Mouse (Mus musculus) limb, embryonic 13.5 days (tissue): ENCODE measurements around the gene Atp2b1. TPM values are rescaled to one million over a fixed set of nuclear protein-coding genes. Genes with fewer than 3 reads are reported as not detected.

Experiments used
- ATAC-seq: fragments of 200-750 bp; cut with Nextera tagmentation; 2 replicates; pipeline ENCODE4 v1.8.0; 2017; ENCODE audit warnings: low read depth, moderate number of reproducible peaks, moderate TSS enrichment; ENCODE audit not compliant: low FRiP score
- H3K27ac ChIP-seq: fragments of 300-500 bp; sonication (generic); 2 replicates; pipeline ENCODE4 v1.5.1; 2015; ENCODE audit warnings: inconsistent platforms, mild to moderate bottlenecking, moderate library complexity
- H3K27me3 ChIP-seq: fragments of 300-500 bp; sonication (generic); 2 replicates; pipeline ENCODE4 v1.6.1; 2015; ENCODE audit warnings: mild to moderate bottlenecking, inconsistent platforms
- H3K36me3 ChIP-seq: fragments of 300-500 bp; sonication (generic); 2 replicates; pipeline ENCODE4 v1.6.1; 2015; ENCODE audit warnings: inconsistent platforms, mild to moderate bottlenecking, moderate library complexity
- H3K4me1 ChIP-seq: fragments of 300-500 bp; sonication (generic); 2 replicates; pipeline ENCODE4 v1.6.1; 2015; ENCODE audit warnings: inconsistent platforms
- H3K4me2 ChIP-seq: fragments of 300-500 bp; sonication (generic); replicated peaks from 2 replicates; pipeline ENCODE4 v1.6.1; 2015; ENCODE audit warnings: inconsistent platforms, mild to moderate bottlenecking, moderate library complexity
- H3K4me3 ChIP-seq: fragments of 300-500 bp; sonication (generic); 2 replicates; pipeline ENCODE4 v1.5.1; 2015; ENCODE audit warnings: moderate library complexity, mild to moderate bottlenecking, inconsistent platforms
- H3K9ac ChIP-seq: fragments of 300-500 bp; sonication (generic); 2 replicates; pipeline ENCODE4 v1.6.1; 2015; ENCODE audit warnings: mild to moderate bottlenecking, inconsistent platforms
- H3K9me3 ChIP-seq: fragments of 300-500 bp; sonication (generic); 2 replicates; pipeline ENCODE4 v1.6.1; 2016; ENCODE audit warnings: inconsistent platforms
- WGBS: fragments of 180-500 bp; shearing (Covaris S2); methylation state at CpG from one replicate; pipeline ENCODE4 v1.1.7; 2015; 5-methylcytosine and 5-hydroxymethylcytosine counted together
- polyA plus RNA-seq: library from polyadenylated mRNA; unstranded; fragments of >200 nt; fragmentation: Nextera tagmentation; extraction: Ambion mirVana; gene quantifications from 2 replicates; pipeline ENCODE4 v1.2.1, GENCODE M21; 2015

Gene Atp2b1
- polyA plus RNA-seq, 1 experiment from 2014 or later: 152 TPM

GRCm38 (mm10) chr10:98951286-98952270 lies 37.4 kb downstream of the Atp2b1 start:
- Histone ChIP-seq H3K27me3 (no peaks in the 10 kb centered on the region), H3K4me3 (no peak overlapping the region), H3K36me3 (no peaks in the 10 kb centered on the region), H3K9ac (no peak overlapping the region), H3K4me2 (no peak overlapping the region), H3K27ac (no peak overlapping the region), H3K9me3 (no peaks in the 10 kb centered on the region), H3K4me1 (peaks cover 22% of the 10 kb centered on the region)
- ATAC-seq: no peak
- WGBS: 83% methylated on average over 17 of the region's 17 CpGs

GRCm38 (mm10) chr10:98954230-98954993 lies 40.2 kb downstream of the Atp2b1 start:
- 88% methylated on average over 12 of the region's 12 CpGs for WGBS
- Histone ChIP-seq H3K9me3 (no peaks in the 10 kb centered on the region), H3K27me3 (no peaks in the 10 kb centered on the region), H3K4me1 (peaks cover 14% of the 10 kb centered on the region), H3K36me3 (no peaks in the 10 kb centered on the region), H3K4me3 (no peak overlapping the region), H3K9ac (no peak overlapping the region), H3K4me2 (no peak overlapping the region), H3K27ac (no peak overlapping the region)
- no peak for ATAC-seq

DNA sequence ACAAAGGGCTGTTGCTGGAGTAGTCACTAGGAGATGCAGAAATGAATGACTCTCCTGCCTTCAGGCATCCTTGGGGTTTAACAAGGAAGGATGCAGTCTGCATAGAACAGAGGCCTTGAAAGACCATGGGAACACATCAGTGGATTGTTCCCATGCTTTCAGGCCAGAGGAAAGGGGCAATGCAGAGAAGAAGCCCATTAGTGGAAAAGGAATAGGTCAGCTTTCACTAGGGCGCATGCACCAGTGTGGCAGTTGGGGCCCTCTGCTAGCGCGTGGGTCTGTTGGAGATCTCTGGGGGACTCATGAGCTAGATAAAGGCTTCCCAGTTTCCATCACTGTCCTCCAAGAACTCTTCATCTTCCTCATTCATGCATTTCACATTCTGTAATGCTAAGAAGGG lies 41.9 kb downstream of the Atp2b1 start:
- WGBS: 83% methylated on average over 3 of the region's 3 CpGs
- H3K4me3 ChIP-seq: no peak overlapping the region
- H3K4me1 ChIP-seq: peaks cover 18% of the 10 kb centered on the region
- H3K9me3 ChIP-seq: no peaks in the 10 kb centered on the region
- no peak for ATAC-seq
- H3K36me3 ChIP-seq: no peaks in the 10 kb centered on the region
- H3K4me2 ChIP-seq: no peak overlapping the region
- H3K27me3 ChIP-seq: no peaks in the 10 kb centered on the region
- H3K9ac ChIP-seq: no peak overlapping the region
- no peak overlapping the region for H3K27ac ChIP-seq

- 43% methylated on average over 4 of the region's 4 CpGs for WGBS
- no peak overlapping the region for H3K27ac ChIP-seq
- ATAC-seq: no peak
These were observed 44.5 kb downstream of the Atp2b1 start for GRCm38 (mm10) chr10:98958752-98959151.

GRCm38 (mm10) chr10:98959385-98959784 lies 45.2 kb downstream of the Atp2b1 start:
- ATAC-seq: no peak
- H3K36me3 ChIP-seq: no peaks in the 10 kb centered on the region
- H3K4me2 ChIP-seq: no peak overlapping the region
- peaks cover 26% of the 10 kb centered on the region for H3K4me1 ChIP-seq
- H3K27ac ChIP-seq: no peak overlapping the region
- no peaks in the 10 kb centered on the region for H3K9me3 ChIP-seq
- no peak overlapping the region for H3K4me3 ChIP-seq
- H3K9ac ChIP-seq: no peak overlapping the region
- no peaks in the 10 kb centered on the region for H3K27me3 ChIP-seq
- 59% methylated on average over 6 of the region's 6 CpGs for WGBS

More at GRCm38 (mm10) chr10:98958752-98959151, 44.5 kb downstream of the Atp2b1 start:
- H3K9me3 ChIP-seq: no peaks in the 10 kb centered on the region
- peaks cover 26% of the 10 kb centered on the region for H3K4me1 ChIP-seq
- no peaks in the 10 kb centered on the region for H3K27me3 ChIP-seq
- H3K36me3 ChIP-seq: no peaks in the 10 kb centered on the region
- no peak overlapping the region for H3K9ac ChIP-seq
- no peak overlapping the region for H3K4me3 ChIP-seq
- no peak overlapping the region for H3K4me2 ChIP-seq

DNA sequence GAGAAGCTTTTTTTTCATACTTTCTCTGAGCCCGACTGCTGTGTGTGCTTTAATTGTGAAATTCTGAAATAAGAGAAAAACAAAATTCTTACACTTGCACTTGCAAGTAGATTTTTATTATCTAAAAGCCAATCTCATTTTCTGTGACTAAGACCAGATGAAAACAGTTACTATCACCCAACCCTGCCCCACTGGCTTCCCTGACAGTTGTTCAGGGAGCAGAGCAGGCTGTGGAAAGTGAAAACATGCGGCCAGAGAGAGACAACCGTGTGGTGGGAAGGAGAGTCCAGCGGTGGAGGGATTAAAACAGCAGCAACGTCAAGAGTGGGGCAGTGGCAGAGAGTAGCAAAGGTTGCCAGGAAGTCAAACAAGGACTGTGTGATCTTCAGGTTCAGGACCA lies 46.7 kb downstream of the Atp2b1 start:
- H3K4me3 ChIP-seq: no peak overlapping the region
- peaks cover 23% of the 10 kb centered on the region for H3K4me1 ChIP-seq
- no peaks in the 10 kb centered on the region for H3K27me3 ChIP-seq
- H3K4me2 ChIP-seq: no peak overlapping the region
- 40% methylated on average over 5 of the region's 5 CpGs for WGBS
- no peaks in the 10 kb centered on the region for H3K36me3 ChIP-seq
- ATAC-seq: no peak
- H3K9ac ChIP-seq: no peak overlapping the region
- H3K9me3 ChIP-seq: no peaks in the 10 kb centered on the region
- H3K27ac ChIP-seq: no peak overlapping the region

- H3K4me2 ChIP-seq: no peak overlapping the region
- no peak overlapping the region for H3K4me3 ChIP-seq
- no peaks in the 10 kb centered on the region for H3K27me3 ChIP-seq
- H3K9me3 ChIP-seq: no peaks in the 10 kb centered on the region
- no peaks in the 10 kb centered on the region for H3K36me3 ChIP-seq
- H3K4me1 ChIP-seq: peaks cover 19% of the 10 kb centered on the region; the same call in 1 of the 2 replicates
- no peak overlapping the region for H3K27ac ChIP-seq
- 59% methylated on average over 8 of the region's 8 CpGs for WGBS
- ATAC-seq: no peak
- no peak overlapping the region for H3K9ac ChIP-seq
These were observed 47.9 kb downstream of the Atp2b1 start for GRCm38 (mm10) chr10:98962092-98962491.

DNA sequence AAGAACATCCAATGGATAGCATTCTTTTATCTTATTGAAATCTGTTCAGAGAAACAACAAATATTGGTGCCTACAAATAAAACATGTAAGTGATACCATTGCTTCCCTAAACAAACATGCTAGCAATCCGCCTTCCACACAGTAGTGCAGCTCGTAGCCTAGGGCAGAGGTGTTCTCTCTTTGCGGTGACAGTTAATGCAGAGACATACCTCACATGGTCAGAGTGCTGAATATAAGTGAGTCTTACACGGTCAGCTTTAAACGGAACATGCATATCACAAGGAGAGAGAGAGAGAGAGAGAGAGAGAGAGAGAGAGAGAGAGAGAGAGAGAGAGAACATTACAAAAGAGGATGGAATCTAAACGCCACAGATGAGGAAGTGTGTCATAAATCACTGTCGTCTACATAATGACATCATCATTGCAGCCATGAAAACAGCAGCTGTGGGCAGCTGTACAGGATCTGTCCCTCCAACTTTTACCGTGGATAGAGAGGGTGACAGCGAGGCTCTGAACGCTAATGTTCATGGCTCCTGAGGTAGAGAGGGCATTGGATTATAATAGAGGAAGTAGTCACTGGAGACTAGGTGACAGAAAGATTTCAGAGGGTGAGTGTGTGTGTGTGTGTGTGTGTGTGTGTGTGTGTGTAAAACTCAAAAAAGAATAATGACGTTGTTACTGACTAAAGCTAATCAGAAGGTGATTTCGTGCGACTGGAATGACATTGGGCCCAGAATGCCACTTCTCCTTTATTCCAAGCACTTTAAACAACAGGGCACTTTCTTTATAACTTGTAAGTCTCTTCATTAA lies 52.4 kb downstream of the Atp2b1 start:
- Histone ChIP-seq H3K9me3 (no peaks in the 10 kb centered on the region), H3K4me1 (peaks cover 6% of the 10 kb centered on the region; the same call in 1 of the 2 replicates), H3K27me3 (no peaks in the 10 kb centered on the region), H3K27ac (no peak overlapping the region), H3K4me3 (no peak overlapping the region), H3K9ac (no peak overlapping the region), H3K4me2 (no peak overlapping the region), H3K36me3 (peaks cover 8% of the 10 kb centered on the region)
- 61% methylated on average over 13 of the region's 13 CpGs for WGBS
- peak; percentile 61; the same call in 1 of the 2 replicates for ATAC-seq

GRCm38 (mm10) chr10:98967240-98967891 lies 53.2 kb downstream of the Atp2b1 start:
- H3K27me3 ChIP-seq: no peaks in the 10 kb centered on the region
- H3K9me3 ChIP-seq: no peaks in the 10 kb centered on the region
- H3K4me3 ChIP-seq: no peak overlapping the region
- H3K27ac ChIP-seq: no peak overlapping the region
- no peak overlapping the region for H3K9ac ChIP-seq
- no peak for ATAC-seq
- H3K4me1 ChIP-seq: peaks cover 5% of the 10 kb centered on the region; the same call in 1 of the 2 replicates
- H3K4me2 ChIP-seq: no peak overlapping the region
- H3K36me3 ChIP-seq: peaks cover 8% of the 10 kb centered on the region
- WGBS: 86% methylated on average over 15 of the region's 15 CpGs

GRCm38 (mm10) chr10:98970917-98971316 lies 56.7 kb downstream of the Atp2b1 start:
- no peak overlapping the region for H3K4me3 ChIP-seq
- H3K9ac ChIP-seq: no peak overlapping the region
- H3K4me2 ChIP-seq: no peak overlapping the region
- H3K4me1 ChIP-seq: peaks cover 18% of the 10 kb centered on the region
- H3K36me3 ChIP-seq: peaks cover 8% of the 10 kb centered on the region
- H3K27me3 ChIP-seq: no peaks in the 10 kb centered on the region
- 87% methylated on average over 3 of the region's 3 CpGs for WGBS
- no peak overlapping the region for H3K27ac ChIP-seq
- no peaks in the 10 kb centered on the region for H3K9me3 ChIP-seq
- ATAC-seq: no peak

- H3K4me2 ChIP-seq: no peak overlapping the region
- H3K9me3 ChIP-seq: no peaks in the 10 kb centered on the region
- 86% methylated on average over 2 of the region's 2 CpGs for WGBS
- ATAC-seq: no peak
- H3K9ac ChIP-seq: no peak overlapping the region
- no peak overlapping the region for H3K4me3 ChIP-seq
- H3K27ac ChIP-seq: no peak overlapping the region
- no peaks in the 10 kb centered on the region for H3K27me3 ChIP-seq
- H3K4me1 ChIP-seq: peaks cover 27% of the 10 kb centered on the region
- H3K36me3 ChIP-seq: peaks cover 8% of the 10 kb centered on the region
These were observed 58.2 kb downstream of the Atp2b1 start for GRCm38 (mm10) chr10:98972359-98972758.
